Mouse (Mus musculus): ENCODE data around the gene Gzmd. TPM values are rescaled to one million over a fixed set of nuclear protein-coding genes. Genes with fewer than 3 reads are reported as not detected.
"Not testable (repeated sequence)": the region's sequence is repeated elsewhere in the genome, so short reads cannot be mapped to it uniquely, and the experiment has no call there.

Gzmd gene
- total RNA-seq (2021), result not detected

- DNase-seq; intact Hi-C loops (cut with DNase I): not testable (repeated sequence)
Measured at GRCm38 (mm10) chr14:56132508-56132907, at the start of gene Gzmd. Gene Gzmd (minus strand): TSS chr14:56132608.

- peak in 1 of 2 experiments; percentile 15 for DNase-seq
- intact Hi-C loops (cut with DNase I), result not testable (repeated sequence)
Measured at GRCm38 (mm10) chr14:56177651-56178050, 45.2 kb upstream of the Gzmd start.

- DNase-seq, result no peak
- intact Hi-C loops (cut with DNase I), result no loop called here
Measured at GRCm38 (mm10) chr14:56174499-56174898, 42.1 kb upstream of the Gzmd start, which contains the start of gene Gzmn. Gene Gzmn (minus strand): TSS chr14:56174599.

- intact Hi-C loops (cut with DNase I), result no loop called here
- no peak for DNase-seq
Measured at GRCm38 (mm10) chr14:56173396-56173795, 41.0 kb upstream of the Gzmd start.

GRCm38 (mm10) chr14:56172744-56173143, 40.3 kb upstream of the Gzmd start:
- intact Hi-C loops (cut with DNase I), result no loop called here
- no peak for DNase-seq

- intact Hi-C loops (cut with DNase I), result no loop called here
- no peak for DNase-seq
Measured at GRCm38 (mm10) chr14:56168009-56168408, 35.6 kb upstream of the Gzmd start.

- intact Hi-C loops (cut with DNase I), result no loop called here
- no peak for DNase-seq
Measured at GRCm38 (mm10) chr14:56162109-56162508, 29.7 kb upstream of the Gzmd start.

GRCm38 (mm10) chr14:56159479-56159878, 27.1 kb upstream of the Gzmd start, which contains the start of gene Gzmg:
Gene Gzmg (minus strand): TSS chr14:56159579.
- DNase-seq; intact Hi-C loops (cut with DNase I): not testable (repeated sequence)

- intact Hi-C loops (cut with DNase I), result no loop called here
- no peak for DNase-seq
Measured at GRCm38 (mm10) chr14:56155340-56155739, 22.9 kb upstream of the Gzmd start.

- intact Hi-C loops (cut with DNase I); DNase-seq: not testable (repeated sequence)
Measured at GRCm38 (mm10) chr14:56133675-56134074, 1.3 kb upstream of the Gzmd start.

GRCm38 (mm10) chr14:56128341-56128740, 4.1 kb downstream of the Gzmd start:
- intact Hi-C loops (cut with DNase I), result no loop called here
- DNase-seq, result no peak

- intact Hi-C loops (cut with DNase I), result no loop called here
- DNase-seq, result no peak
Measured at GRCm38 (mm10) chr14:56123516-56123915, 8.9 kb downstream of the Gzmd start.

GRCm38 (mm10) chr14:56120525-56120924, 11.9 kb downstream of the Gzmd start, which contains the start of gene Gzme:
Gene Gzme (minus strand): TSS chr14:56120625.
- no peak for DNase-seq
- intact Hi-C loops (cut with DNase I), result no loop called here

- intact Hi-C loops (cut with DNase I); DNase-seq: not testable (repeated sequence)
Measured at GRCm38 (mm10) chr14:56115531-56116310, 16.7 kb downstream of the Gzmd start.

GRCm38 (mm10) chr14:56105447-56106180, 26.8 kb downstream of the Gzmd start:
- no peak for DNase-seq
- intact Hi-C loops (cut with DNase I), result no loop called here

GRCm38 (mm10) chr14:56105016-56105415, 27.4 kb downstream of the Gzmd start:
- no peak for DNase-seq

GRCm38 (mm10) chr14:56103452-56103851, 29.0 kb downstream of the Gzmd start:
- intact Hi-C loops (cut with DNase I), result no loop called here
- no peak for DNase-seq

More at GRCm38 (mm10) chr14:56105016-56105415, 27.4 kb downstream of the Gzmd start:
- intact Hi-C loops (cut with DNase I), result no loop called here

GRCm38 (mm10) chr14:56102386-56102785, 30.0 kb downstream of the Gzmd start, which contains the start of gene Ctsg:
Gene Ctsg (minus strand): TSS chr14:56102574.
- intact Hi-C loops (cut with DNase I), result no loop called here
- no peak for DNase-seq

GRCm38 (mm10) chr14:56098940-56099339, 33.5 kb downstream of the Gzmd start:
- intact Hi-C loops (cut with DNase I), result no loop called here

GRCm38 (mm10) chr14:56097597-56097996, 34.8 kb downstream of the Gzmd start:
- no peak for DNase-seq
- intact Hi-C loops (cut with DNase I), result no loop called here

More at GRCm38 (mm10) chr14:56098940-56099339, 33.5 kb downstream of the Gzmd start:
- DNase-seq, result no peak

- no peak for DNase-seq
- intact Hi-C loops (cut with DNase I), result no loop called here
Measured at GRCm38 (mm10) chr14:56093353-56093752, 39.1 kb downstream of the Gzmd start.

Measured in heart, postnatal 36 days (tissue).